Mouse (Mus musculus): Measurements from ENCODE around the gene Rims4.

- TF ChIP-seq POLR2A (IDR thresholded peaks at IDR 0.05; ENCODE audit: low read depth, low read length): no peak
- TF ChIP-seq CTCF (conservative IDR thresholded peaks at IDR 0.05; ENCODE audit: insufficient read depth, insufficient read length, low read depth, low read length): no peak
Measured at GRCm38 (mm10) chr2:163899910-163900411, 18.5 kb downstream of the Rims4 start.
